Mouse (Mus musculus): Measurements from ENCODE around the gene Abcb6. TPM values are rescaled to one million over a fixed set of nuclear protein-coding genes. Genes with fewer than 3 reads are reported as not detected.
A peak's percentile ranks its signal among the peaks of the same experiment; 100 is the strongest.

The Abcb6 gene
- polyA plus RNA-seq, 1 experiment from 2014 or later, result 51.9 TPM

DNA sequence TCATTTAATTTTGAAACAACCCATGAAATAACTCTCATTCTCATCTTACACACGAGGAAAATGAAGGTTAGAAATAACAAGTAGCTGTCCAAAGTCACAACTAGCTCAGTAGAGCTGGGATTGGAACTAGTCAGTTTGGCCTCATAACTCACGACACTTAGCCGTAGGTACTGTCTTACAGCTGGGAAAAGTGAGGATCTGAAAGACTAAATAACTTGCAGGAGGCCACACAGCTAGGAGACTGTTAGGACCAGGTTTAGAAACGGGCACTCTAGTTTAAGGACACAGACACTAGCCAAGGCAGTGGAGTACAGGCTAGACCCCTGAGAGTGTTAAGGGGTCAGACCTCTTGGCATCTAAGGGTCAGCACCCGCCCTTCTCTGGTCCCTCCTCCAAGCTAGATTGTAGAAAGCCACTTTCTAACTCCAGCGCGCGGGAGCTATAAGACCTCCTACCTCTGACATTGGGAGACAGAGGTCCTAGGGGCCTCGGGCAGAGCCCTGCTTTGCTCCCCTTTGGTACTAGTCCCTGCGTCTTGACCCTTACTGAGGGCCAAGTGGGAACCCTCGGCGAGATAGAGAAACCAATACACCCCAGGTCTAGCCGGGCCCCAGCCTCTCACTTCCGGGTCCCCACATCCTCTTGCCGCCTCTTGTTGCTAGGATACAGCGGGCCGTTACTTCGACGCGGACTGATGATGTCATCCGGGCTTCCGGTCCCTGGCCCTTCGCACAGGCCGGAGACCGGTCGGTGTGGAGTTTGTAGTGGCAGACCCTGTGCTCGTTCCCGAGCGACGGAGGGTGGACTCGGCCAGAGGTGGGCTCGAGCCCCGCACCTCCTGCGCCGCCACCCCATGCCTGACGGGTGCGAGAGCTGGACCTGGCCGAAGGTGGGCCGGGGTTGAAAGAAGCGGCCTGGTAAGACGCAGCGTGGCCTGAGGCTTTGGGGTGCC lies 30.2 kb upstream of the Abcb6 start, which contains the start of the genes Glb1l and Stk16:
TSS of gene Glb1l (minus strand) at position 678 of the 952 bp plus-strand sequence.
TSS of gene Stk16 (plus strand) at position 703 of the 952 bp plus-strand sequence.
- Histone ChIP-seq H3K27ac (ENCODE audit: low read length) (no peak within 1 kb of the TSS; the same call in 1 of the 2 replicates), H3K36me3 (ENCODE audit: control insufficient read depth, insufficient read depth) (peaks cover 7% of the 10 kb centered on the region), H3K9ac (replicated peaks; ENCODE audit: low read depth, low read length) (peak within 1 kb of the TSS; percentile 92), H3K9me3 (ENCODE audit: control insufficient read depth, low read length) (no peaks in the 10 kb centered on the region), H3K4me2 (ENCODE audit: low read length) (peak within 1 kb of the TSS; percentile 73), H3K4me3 (replicated peaks; ENCODE audit: low read length) (peak within 1 kb of the TSS; percentile 96), H3K27me3 (replicated peaks; ENCODE audit: control insufficient read depth, insufficient read depth, low read length) (0 out of 2 replicates have a peak, but pooled peaks cover 4% of the 10 kb centered on the region), H3K4me1 (replicated peaks; ENCODE audit: control insufficient read depth, insufficient read depth, low read length) (peaks cover 31% of the 10 kb centered on the region)
- WGBS, result 5% methylated on average over 42 of the region's 42 CpGs
- peak; percentile 96 for ATAC-seq

DNA sequence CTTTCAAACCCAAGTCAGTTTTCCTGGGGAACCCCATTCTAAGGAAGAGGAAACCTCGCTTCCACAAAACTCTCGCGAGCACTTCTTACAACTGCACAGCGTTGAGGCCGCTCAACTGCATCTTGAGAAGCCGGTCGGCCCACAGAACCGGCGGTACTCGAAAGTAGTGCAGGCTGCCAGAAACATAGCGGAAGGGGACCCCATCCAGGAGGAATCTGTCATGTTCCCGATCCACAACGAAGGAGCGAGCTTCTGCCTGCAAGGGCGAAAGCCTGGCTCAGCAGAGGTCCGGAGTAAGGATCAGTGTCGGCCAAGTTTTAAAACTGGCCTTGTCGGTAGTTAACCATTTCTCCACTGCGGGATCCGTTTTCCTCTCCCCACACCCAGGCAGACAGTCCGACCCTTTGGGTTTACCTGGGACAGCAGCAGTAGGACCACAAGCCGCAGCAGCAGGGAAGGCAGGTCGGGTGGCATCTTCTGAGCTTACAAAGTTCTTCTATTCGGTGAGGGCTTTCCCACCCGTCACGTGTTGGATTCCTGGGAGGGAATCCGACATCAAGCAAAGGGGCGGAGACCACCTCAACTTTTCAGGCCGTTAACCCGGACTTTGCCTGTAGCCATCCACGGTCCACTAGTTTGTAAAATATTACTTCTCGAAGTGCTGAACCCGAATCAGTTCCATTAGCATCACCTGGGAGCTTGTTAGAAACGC lies 28.9 kb upstream of the Abcb6 start:
- WGBS, result 12% methylated on average over 34 of the region's 34 CpGs
- no peak for ATAC-seq
- Histone ChIP-seq H3K27me3 (replicated peaks; ENCODE audit: control insufficient read depth, insufficient read depth, low read length) (0 out of 2 replicates have a peak, but pooled peaks cover 4% of the 10 kb centered on the region), H3K36me3 (ENCODE audit: control insufficient read depth, insufficient read depth) (peaks cover 4% of the 10 kb centered on the region), H3K27ac (ENCODE audit: low read length) (no peak overlapping the region), H3K4me2 (ENCODE audit: low read length) (peak overlapping the region; percentile 46), H3K9ac (replicated peaks; ENCODE audit: low read depth, low read length) (peak overlapping the region; percentile 48), H3K9me3 (ENCODE audit: control insufficient read depth, low read length) (no peaks in the 10 kb centered on the region), H3K4me3 (replicated peaks; ENCODE audit: low read length) (peak overlapping the region; percentile 32), H3K4me1 (replicated peaks; ENCODE audit: control insufficient read depth, insufficient read depth, low read length) (peaks cover 31% of the 10 kb centered on the region)

DNA sequence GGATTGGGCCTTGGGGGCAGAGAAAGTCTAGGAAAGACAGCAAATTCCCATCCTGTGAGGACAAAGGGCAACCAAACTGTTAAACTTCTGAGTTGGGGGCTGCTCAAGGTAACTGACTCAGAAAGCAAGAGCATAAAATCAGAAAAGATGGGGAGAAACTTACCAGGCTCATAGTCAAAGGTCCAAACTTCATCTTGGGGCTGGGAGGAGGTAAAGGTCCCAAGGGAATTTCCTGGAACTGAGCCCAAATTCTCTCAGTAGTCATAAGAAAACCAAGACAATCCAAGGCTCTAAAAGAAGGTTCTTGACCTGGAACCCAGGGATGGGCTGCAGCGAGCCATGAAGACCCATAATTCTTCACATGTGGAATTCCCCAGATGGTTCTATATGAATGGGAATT lies 21.0 kb upstream of the Abcb6 start:
- H3K4me2 ChIP-seq (ENCODE audit: low read length), result no peak overlapping the region
- no peaks in the 10 kb centered on the region for H3K27me3 ChIP-seq (replicated peaks; ENCODE audit: control insufficient read depth, insufficient read depth, low read length)
- H3K27ac ChIP-seq (ENCODE audit: low read length), result no peak overlapping the region
- H3K9me3 ChIP-seq (ENCODE audit: control insufficient read depth, low read length), result no peaks in the 10 kb centered on the region
- peaks cover 17% of the 10 kb centered on the region for H3K36me3 ChIP-seq (ENCODE audit: control insufficient read depth, insufficient read depth)
- no peak overlapping the region for H3K4me3 ChIP-seq (replicated peaks; ENCODE audit: low read length)
- no peak overlapping the region for H3K9ac ChIP-seq (replicated peaks; ENCODE audit: low read depth, low read length)
- WGBS, result 87% methylated on average over 1 of the region's 1 CpGs
- H3K4me1 ChIP-seq (replicated peaks; ENCODE audit: control insufficient read depth, insufficient read depth, low read length), result no peaks in the 10 kb centered on the region
- ATAC-seq, result no peak

DNA sequence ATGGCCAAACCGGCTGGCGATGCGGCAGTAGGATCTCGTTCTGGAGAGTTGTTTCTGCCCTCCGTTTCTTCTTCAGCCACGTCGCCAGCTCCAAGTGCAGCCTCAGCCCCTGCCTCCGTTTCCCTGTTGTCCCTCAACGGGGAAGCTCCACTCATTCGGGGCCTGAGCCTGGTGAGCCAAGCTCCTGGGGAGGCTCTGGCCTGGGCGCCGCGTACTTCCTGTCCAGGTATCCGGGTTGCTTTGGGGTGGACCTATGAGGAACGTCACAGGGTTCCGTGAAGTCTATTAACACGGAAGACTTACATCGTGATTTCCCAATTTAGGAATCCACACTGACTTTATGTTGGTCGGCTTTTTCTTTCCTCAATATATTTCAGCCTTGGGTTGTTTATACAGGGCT lies 12.3 kb upstream of the Abcb6 start:
- H3K27ac ChIP-seq (ENCODE audit: low read length), result peak overlapping the region; percentile 81
- peak overlapping the region; percentile 62 for H3K4me3 ChIP-seq (replicated peaks; ENCODE audit: low read length)
- no peaks in the 10 kb centered on the region for H3K27me3 ChIP-seq (replicated peaks; ENCODE audit: control insufficient read depth, insufficient read depth, low read length)
- H3K36me3 ChIP-seq (ENCODE audit: control insufficient read depth, insufficient read depth), result peaks cover 7% of the 10 kb centered on the region
- H3K9ac ChIP-seq (replicated peaks; ENCODE audit: low read depth, low read length), result peak overlapping the region; percentile 79
- H3K4me2 ChIP-seq (ENCODE audit: low read length), result peak overlapping the region; percentile 95
- no peaks in the 10 kb centered on the region for H3K9me3 ChIP-seq (ENCODE audit: control insufficient read depth, low read length)
- ATAC-seq, result no peak
- WGBS, result under 1% methylated on average over 19 of the region's 19 CpGs
- peaks cover 19% of the 10 kb centered on the region for H3K4me1 ChIP-seq (replicated peaks; ENCODE audit: control insufficient read depth, insufficient read depth, low read length)

DNA sequence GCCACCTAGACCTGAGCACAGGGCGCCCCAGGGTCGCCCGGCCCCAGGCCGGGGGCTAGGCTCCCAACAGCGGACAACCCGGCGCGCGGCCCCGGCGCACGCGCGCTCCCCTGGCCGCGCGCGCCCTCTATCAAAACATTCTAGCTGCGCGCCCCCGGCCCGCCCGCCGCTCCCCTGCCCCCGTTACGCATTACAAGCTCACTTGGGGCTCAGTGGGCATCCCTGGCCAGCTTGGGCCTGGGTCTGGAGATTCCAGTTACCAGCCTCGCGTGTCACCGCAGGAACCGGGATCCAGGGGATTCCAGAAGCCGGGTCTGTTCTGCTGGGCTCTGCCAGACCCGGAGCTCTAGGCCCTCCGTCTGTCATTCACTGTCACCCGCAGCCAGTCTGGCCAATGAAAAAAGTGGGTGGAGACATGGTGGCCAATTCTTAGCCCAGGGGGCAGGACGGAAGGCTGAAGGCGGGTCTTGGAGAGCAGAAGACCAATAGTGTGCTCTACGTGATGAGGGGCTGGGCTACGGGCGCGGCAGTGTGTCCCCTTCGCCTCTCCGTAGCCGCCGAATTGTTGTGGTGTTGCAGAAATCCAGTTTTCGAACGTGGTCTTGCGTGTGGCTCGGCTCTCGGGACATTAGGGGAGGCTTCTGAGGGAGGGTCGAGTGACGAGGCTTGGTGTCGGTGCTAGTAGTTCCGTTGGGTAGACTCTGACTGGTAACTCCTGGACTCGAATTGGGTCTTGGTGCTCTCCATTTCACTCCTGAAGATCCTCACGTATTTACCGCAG lies 11.6 kb upstream of the Abcb6 start, which contains the start of the genes Ankzf1 and Atg9a:
TSS of gene Ankzf1 (plus strand) at position 530 of the 781 bp plus-strand sequence.
TSS of gene Atg9a (minus strand) at position 575 of the 781 bp plus-strand sequence.
- under 1% methylated on average over 56 of the region's 56 CpGs for WGBS

DNA sequence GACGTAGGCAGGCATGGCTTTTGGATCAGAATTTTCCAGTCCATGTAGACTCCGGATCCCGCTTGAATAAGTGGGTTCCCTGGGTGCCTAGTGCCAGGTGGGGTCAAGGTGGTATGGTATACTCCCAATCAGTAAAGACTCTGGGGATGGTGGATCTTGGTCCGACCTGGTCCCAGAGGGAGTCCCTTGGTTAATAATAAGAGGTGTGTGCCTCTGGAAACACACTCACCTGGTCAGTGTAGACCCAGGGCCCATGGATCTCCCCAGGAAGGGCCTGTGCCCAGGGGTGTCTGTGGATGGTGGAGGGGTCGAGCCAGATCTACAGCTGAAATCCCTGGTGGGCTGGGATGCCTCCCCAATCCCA lies 11.0 kb upstream of the Abcb6 start:
- Histone ChIP-seq H3K4me2 (ENCODE audit: low read length) (peak overlapping the region; percentile 70), H3K27me3 (replicated peaks; ENCODE audit: control insufficient read depth, insufficient read depth, low read length) (no peaks in the 10 kb centered on the region), H3K4me1 (replicated peaks; ENCODE audit: control insufficient read depth, insufficient read depth, low read length) (peaks cover 19% of the 10 kb centered on the region), H3K36me3 (ENCODE audit: control insufficient read depth, insufficient read depth) (peaks cover 8% of the 10 kb centered on the region), H3K4me3 (replicated peaks; ENCODE audit: low read length) (peak overlapping the region; percentile 62), H3K9me3 (ENCODE audit: control insufficient read depth, low read length) (no peaks in the 10 kb centered on the region), H3K9ac (replicated peaks; ENCODE audit: low read depth, low read length) (peak overlapping the region; percentile 74), H3K27ac (ENCODE audit: low read length) (peak overlapping the region; percentile 87)
- no peak for ATAC-seq
- whole genome bisulfite sequencing, result 43% methylated on average over 5 of the region's 5 CpGs

More for the DNA sequence above, 11.6 kb upstream of the Abcb6 start, which contains the start of the genes Ankzf1 and Atg9a:
- Histone ChIP-seq H3K9ac (replicated peaks; ENCODE audit: low read depth, low read length) (peak within 1 kb of the TSS; percentile 79), H3K4me1 (replicated peaks; ENCODE audit: control insufficient read depth, insufficient read depth, low read length) (peaks cover 19% of the 10 kb centered on the region), H3K27me3 (replicated peaks; ENCODE audit: control insufficient read depth, insufficient read depth, low read length) (no peaks in the 10 kb centered on the region), H3K27ac (ENCODE audit: low read length) (peak within 1 kb of the TSS; percentile 87), H3K4me3 (replicated peaks; ENCODE audit: low read length) (peak within 1 kb of the TSS; percentile 62), H3K36me3 (ENCODE audit: control insufficient read depth, insufficient read depth) (peaks cover 5% of the 10 kb centered on the region), H3K4me2 (ENCODE audit: low read length) (peak within 1 kb of the TSS; percentile 95), H3K9me3 (ENCODE audit: control insufficient read depth, low read length) (no peaks in the 10 kb centered on the region)
- peak; percentile 100 for ATAC-seq

DNA sequence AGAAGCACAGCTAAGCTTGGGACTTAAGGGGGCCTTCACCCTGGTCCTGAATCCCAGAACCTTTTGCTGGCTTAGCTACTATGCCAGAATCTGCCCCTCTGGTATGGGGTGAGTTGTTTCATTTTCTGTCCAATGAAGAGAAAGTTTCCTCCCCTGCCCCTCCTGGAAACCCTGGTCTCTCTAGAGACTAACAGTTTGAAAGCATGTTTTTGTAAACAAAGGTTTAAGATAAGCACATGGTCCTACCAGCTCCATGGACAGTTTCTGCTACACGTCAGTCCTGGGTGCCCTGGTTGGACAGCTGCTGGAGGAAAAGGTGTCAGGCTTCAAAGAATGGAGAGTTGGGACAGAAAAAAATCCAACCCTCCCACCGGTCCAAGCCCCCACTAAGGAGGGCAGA lies 10.4 kb upstream of the Abcb6 start:
- no peaks in the 10 kb centered on the region for H3K27me3 ChIP-seq (replicated peaks; ENCODE audit: control insufficient read depth, insufficient read depth, low read length)

DNA sequence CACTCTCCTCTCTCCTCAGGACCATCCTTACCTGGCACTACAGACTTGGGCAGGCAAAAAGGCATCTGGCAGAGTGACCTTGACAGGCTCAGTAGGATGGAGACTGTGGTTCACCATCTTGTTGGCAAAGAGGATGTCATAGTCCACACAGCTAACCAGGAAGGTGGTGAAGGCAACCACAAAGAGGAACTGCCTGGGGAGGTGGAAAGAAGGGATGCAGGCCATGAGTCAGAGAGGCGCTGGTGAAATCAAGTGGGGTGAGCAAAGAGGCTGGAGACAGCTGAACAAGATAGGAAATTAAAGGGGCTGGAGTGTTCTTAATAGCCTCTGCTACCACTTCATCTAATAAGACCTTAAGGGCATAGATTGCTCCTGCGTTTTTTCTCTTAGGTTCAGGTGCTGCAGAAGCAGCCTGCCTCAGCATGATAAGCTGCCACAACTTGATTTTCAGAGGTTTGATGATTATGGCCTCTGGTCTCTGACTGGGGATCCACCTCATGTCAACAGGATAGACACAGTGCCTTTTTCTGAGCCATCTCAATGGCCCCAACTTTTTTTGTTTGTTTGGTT lies 7.8 kb upstream of the Abcb6 start:
- Histone ChIP-seq H3K4me1 (replicated peaks; ENCODE audit: control insufficient read depth, insufficient read depth, low read length) (peaks cover 13% of the 10 kb centered on the region), H3K4me2 (ENCODE audit: low read length) (no peak overlapping the region), H3K27me3 (replicated peaks; ENCODE audit: control insufficient read depth, insufficient read depth, low read length) (no peaks in the 10 kb centered on the region), H3K27ac (ENCODE audit: low read length) (no peak overlapping the region), H3K36me3 (ENCODE audit: control insufficient read depth, insufficient read depth) (peaks cover 23% of the 10 kb centered on the region), H3K4me3 (replicated peaks; ENCODE audit: low read length) (no peak overlapping the region), H3K9ac (replicated peaks; ENCODE audit: low read depth, low read length) (no peak overlapping the region), H3K9me3 (ENCODE audit: control insufficient read depth, low read length) (no peaks in the 10 kb centered on the region)
- ATAC-seq, result no peak
- WGBS, result 89% methylated on average over 2 of the region's 2 CpGs

More for the DNA sequence above, 10.4 kb upstream of the Abcb6 start:
- peaks cover 12% of the 10 kb centered on the region for H3K36me3 ChIP-seq (ENCODE audit: control insufficient read depth, insufficient read depth)
- ATAC-seq, result no peak
- H3K4me2 ChIP-seq (ENCODE audit: low read length), result peak overlapping the region; percentile 70
- no peak overlapping the region for H3K27ac ChIP-seq (ENCODE audit: low read length)
- no peak overlapping the region for H3K4me3 ChIP-seq (replicated peaks; ENCODE audit: low read length)
- H3K9ac ChIP-seq (replicated peaks; ENCODE audit: low read depth, low read length), result no peak overlapping the region
- 80% methylated on average over 2 of the region's 2 CpGs for WGBS
- no peaks in the 10 kb centered on the region for H3K9me3 ChIP-seq (ENCODE audit: control insufficient read depth, low read length)
- H3K4me1 ChIP-seq (replicated peaks; ENCODE audit: control insufficient read depth, insufficient read depth, low read length), result peaks cover 19% of the 10 kb centered on the region

All from forebrain, embryonic 16.5 days (tissue).